Mouse (Mus musculus) small intestine, adult 2 months (tissue): Measurements from ENCODE around the gene Gpn2. TPM values are rescaled to one million over a fixed set of nuclear protein-coding genes. Genes with fewer than 3 reads are reported as not detected.

Experiments used
- H3K27ac ChIP-seq: fragments of 200-500 bp; 2 replicates; pipeline ENCODE4 v1.5.1; 2012; ENCODE audit warnings: low read depth, low read length, control low read depth, inconsistent platforms; ENCODE audit not compliant: insufficient read depth
- H3K27me3 ChIP-seq: fragments of 200-500 bp; 2 replicates; pipeline ENCODE4 v1.6.1; 2012; ENCODE audit warnings: mild to moderate bottlenecking, moderate library complexity, low read length, inconsistent platforms; ENCODE audit not compliant: control insufficient read depth, insufficient read depth
- H3K36me3 ChIP-seq: fragments of 200-500 bp; 2 replicates; pipeline ENCODE4 v1.6.1; 2012; ENCODE audit warnings: mild to moderate bottlenecking, low read length, control low read depth, inconsistent platforms; ENCODE audit not compliant: control insufficient read depth, insufficient read depth
- H3K4me1 ChIP-seq: fragments of 200-500 bp; 2 replicates; pipeline ENCODE4 v1.6.1; 2012; ENCODE audit warnings: low read length, inconsistent platforms, mixed read lengths; ENCODE audit not compliant: control insufficient read depth, insufficient read depth, insufficient read length
- H3K4me3 ChIP-seq: fragments of 200-500 bp; 2 replicates; pipeline ENCODE4 v1.5.1; 2012; ENCODE audit warnings: low read depth, mild to moderate bottlenecking, control low read depth, inconsistent platforms, low read length, moderate library complexity
- CTCF ChIP-seq: fragments of 200-500 bp; IDR thresholded peaks from 2 replicates; pipeline ENCODE4 v1.5.1; 2012; ENCODE audit warnings: low read depth, mild to moderate bottlenecking, control low read depth, inconsistent platforms, low read length, moderate library complexity, mixed read lengths; ENCODE audit not compliant: insufficient replicate concordance, insufficient read length; ENCODE audit errors: extremely low read depth
- POLR2A ChIP-seq: fragments of 200-500 bp; IDR thresholded peaks from 2 replicates; pipeline ENCODE4 v1.6.1; 2012; ENCODE audit warnings: low read depth, mild to moderate bottlenecking, control low read depth, inconsistent platforms, low read length, moderate library complexity
- WGBS: fragments of 180-500 bp; shearing (Covaris S2); methylation state at CpG from one replicate; pipeline ENCODE4 v1.1.7; 2018; 5-methylcytosine and 5-hydroxymethylcytosine counted together
- polyA plus RNA-seq: library from polyadenylated mRNA; depleted of rRNA; stranded (reverse); fragments of >200 nt; gene quantifications from 2 replicates; pipeline ENCODE4 v1.2.3, GENCODE M21; 2012

The Gpn2 gene
- polyA plus RNA-seq, 1 experiment = 77.8 TPM

- Histone ChIP-seq H3K27ac (peak overlapping the region; percentile 22; the same call in 1 of the 2 replicates), H3K4me3 (peak overlapping the region; percentile 23; the same call in 1 of the 2 replicates), H3K4me1 (peaks cover 21% of the 10 kb centered on the region), H3K36me3 (no peaks in the 10 kb centered on the region), H3K27me3 (no peaks in the 10 kb centered on the region)
- no peak for TF ChIP-seq CTCF
- no peak for TF ChIP-seq POLR2A
- 32% methylated on average over 19 of the region's 19 CpGs for WGBS
Measured at GRCm38 (mm10) chr4:133553448-133554330, 30.5 kb upstream of the Gpn2 start.

GRCm38 (mm10) chr4:133557041-133557717 lies 27.0 kb upstream of the Gpn2 start:
- Histone ChIP-seq H3K4me3 (peak overlapping the region; percentile 7; the same call in 1 of the 2 replicates), H3K27me3 (no peaks in the 10 kb centered on the region), H3K4me1 (peaks cover 18% of the 10 kb centered on the region), H3K36me3 (no peaks in the 10 kb centered on the region), H3K27ac (no peak overlapping the region)
- TF ChIP-seq CTCF = no peak
- TF ChIP-seq POLR2A = no peak
- WGBS = 50% methylated on average over 10 of the region's 10 CpGs

- Histone ChIP-seq H3K4me1 (peaks cover 6% of the 10 kb centered on the region; the same call in 1 of the 2 replicates), H3K36me3 (no peaks in the 10 kb centered on the region), H3K4me3 (no peak overlapping the region), H3K27me3 (no peaks in the 10 kb centered on the region), H3K27ac (no peak overlapping the region)
- WGBS = 83% methylated on average over 4 of the region's 4 CpGs
- TF ChIP-seq CTCF (no peak), POLR2A (no peak)
Measured at GRCm38 (mm10) chr4:133559846-133560245, 24.3 kb upstream of the Gpn2 start.

- TF ChIP-seq POLR2A (no peak), CTCF (no peak)
- no peaks in the 10 kb centered on the region for H3K36me3 ChIP-seq
- H3K4me1 ChIP-seq = peaks cover 6% of the 10 kb centered on the region; the same call in 1 of the 2 replicates
- H3K27me3 ChIP-seq = no peaks in the 10 kb centered on the region
- no peak overlapping the region for H3K27ac ChIP-seq
- H3K4me3 ChIP-seq = no peak overlapping the region
- 67% methylated on average over 4 of the region's 4 CpGs for WGBS
Measured at GRCm38 (mm10) chr4:133561622-133562021, 22.5 kb upstream of the Gpn2 start.

- no peaks in the 10 kb centered on the region for H3K36me3 ChIP-seq
- no peak for TF ChIP-seq POLR2A
- no peak for TF ChIP-seq CTCF
- H3K4me1 ChIP-seq = peaks cover 6% of the 10 kb centered on the region
- H3K27me3 ChIP-seq = no peaks in the 10 kb centered on the region
- 11% methylated on average over 11 of the region's 11 CpGs for WGBS
- H3K27ac ChIP-seq = no peak overlapping the region
- no peak overlapping the region for H3K4me3 ChIP-seq
Measured at GRCm38 (mm10) chr4:133563123-133563571, 21.0 kb upstream of the Gpn2 start.

GRCm38 (mm10) chr4:133567251-133567650 lies 16.9 kb upstream of the Gpn2 start:
- Histone ChIP-seq H3K4me3 (no peak overlapping the region), H3K36me3 (no peaks in the 10 kb centered on the region), H3K27ac (no peak overlapping the region), H3K4me1 (peaks cover 6% of the 10 kb centered on the region), H3K27me3 (no peaks in the 10 kb centered on the region)
- WGBS = 11% methylated on average over 8 of the region's 8 CpGs
- TF ChIP-seq CTCF (no peak), POLR2A (no peak)
